Mouse (Mus musculus): ENCODE measurements around the gene Znhit1. TPM values are rescaled to one million over a fixed set of nuclear protein-coding genes. Genes with fewer than 3 reads are reported as not detected.
"Not testable (repeated sequence)": the region's sequence is repeated elsewhere in the genome, so short reads cannot be mapped to it uniquely, and the experiment has no call there.

The Znhit1 gene
- polyA plus RNA-seq, 1 experiment from 2014 or later: 94.0 TPM

- Histone ChIP-seq H3K9ac (replicated peaks; ENCODE audit: low read length) (peak within 1 kb of the TSS; percentile 82), H3K9me3 (ENCODE audit: control insufficient read depth, low read length) (no peaks in the 10 kb centered on the region), H3K27me3 (ENCODE audit: control insufficient read depth, insufficient read depth, low read length) (no peaks in the 10 kb centered on the region), H3K4me3 (replicated peaks; ENCODE audit: low read depth, low read length) (peak within 1 kb of the TSS; percentile 77), H3K27ac (replicated peaks; ENCODE audit: low read depth, low read length) (peak within 1 kb of the TSS; percentile 74), H3K36me3 (ENCODE audit: control insufficient read depth, insufficient read depth, low read length) (0 out of 2 replicates have a peak, but pooled peaks cover 7% of the 10 kb centered on the region), H3K4me1 (ENCODE audit: control insufficient read depth, insufficient read depth, low read length) (peaks cover 13% of the 10 kb centered on the region), H3K4me2 (ENCODE audit: low read length) (peak within 1 kb of the TSS; percentile 74)
- ATAC-seq (ENCODE audit: low FRiP score, low TSS enrichment) (peak; percentile 98), DNase-seq (peak; percentile 98)
- under 1% methylated on average over 23 of the region's 23 CpGs for WGBS
Measured at GRCm38 (mm10) chr5:136953015-136953414, 34.8 kb downstream of the Znhit1 start, which contains the start of gene Fis1. Gene Fis1 (plus strand): TSS chr5:136953275.

DNA sequence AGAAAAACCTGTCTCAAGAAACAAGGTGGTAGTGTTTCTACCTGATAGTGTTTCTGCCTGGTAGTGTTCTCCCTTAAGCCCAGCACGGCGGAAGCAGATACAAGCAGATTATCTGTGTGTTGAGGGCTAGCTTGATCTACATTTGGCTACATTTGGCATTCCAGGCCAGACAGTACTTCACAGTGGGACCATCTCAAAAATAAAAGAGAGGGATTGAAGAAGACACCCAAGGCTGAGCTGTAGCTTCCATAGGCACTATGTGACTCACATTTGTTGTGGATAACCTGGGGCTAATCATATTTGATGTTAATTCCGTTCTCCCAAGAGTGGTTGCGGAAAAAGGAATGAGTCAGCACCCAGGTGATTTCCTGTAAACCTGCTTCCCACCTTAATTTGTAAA, 35.7 kb downstream of the Znhit1 start:
- WGBS: 81% methylated on average over 4 of the region's 4 CpGs

GRCm38 (mm10) chr5:136950521-136950920, 37.3 kb downstream of the Znhit1 start:
- H3K9ac ChIP-seq (replicated peaks; ENCODE audit: low read length): no peak overlapping the region
- 90% methylated on average over 6 of the region's 6 CpGs for WGBS
- DNase-seq: no peak

More for the DNA sequence above, 35.7 kb downstream of the Znhit1 start:
- Histone ChIP-seq H3K27me3 (ENCODE audit: control insufficient read depth, insufficient read depth, low read length) (no peaks in the 10 kb centered on the region), H3K4me2 (ENCODE audit: low read length) (no peak overlapping the region), H3K9ac (replicated peaks; ENCODE audit: low read length) (no peak overlapping the region), H3K4me1 (ENCODE audit: control insufficient read depth, insufficient read depth, low read length) (peaks cover 13% of the 10 kb centered on the region), H3K9me3 (ENCODE audit: control insufficient read depth, low read length) (no peaks in the 10 kb centered on the region), H3K27ac (replicated peaks; ENCODE audit: low read depth, low read length) (no peak overlapping the region), H3K4me3 (replicated peaks; ENCODE audit: low read depth, low read length) (no peak overlapping the region), H3K36me3 (ENCODE audit: control insufficient read depth, insufficient read depth, low read length) (0 out of 2 replicates have a peak, but pooled peaks cover under 1% of the 10 kb centered on the region)
- no peak for DNase-seq
- no peak for ATAC-seq (ENCODE audit: low FRiP score, low TSS enrichment)

DNA sequence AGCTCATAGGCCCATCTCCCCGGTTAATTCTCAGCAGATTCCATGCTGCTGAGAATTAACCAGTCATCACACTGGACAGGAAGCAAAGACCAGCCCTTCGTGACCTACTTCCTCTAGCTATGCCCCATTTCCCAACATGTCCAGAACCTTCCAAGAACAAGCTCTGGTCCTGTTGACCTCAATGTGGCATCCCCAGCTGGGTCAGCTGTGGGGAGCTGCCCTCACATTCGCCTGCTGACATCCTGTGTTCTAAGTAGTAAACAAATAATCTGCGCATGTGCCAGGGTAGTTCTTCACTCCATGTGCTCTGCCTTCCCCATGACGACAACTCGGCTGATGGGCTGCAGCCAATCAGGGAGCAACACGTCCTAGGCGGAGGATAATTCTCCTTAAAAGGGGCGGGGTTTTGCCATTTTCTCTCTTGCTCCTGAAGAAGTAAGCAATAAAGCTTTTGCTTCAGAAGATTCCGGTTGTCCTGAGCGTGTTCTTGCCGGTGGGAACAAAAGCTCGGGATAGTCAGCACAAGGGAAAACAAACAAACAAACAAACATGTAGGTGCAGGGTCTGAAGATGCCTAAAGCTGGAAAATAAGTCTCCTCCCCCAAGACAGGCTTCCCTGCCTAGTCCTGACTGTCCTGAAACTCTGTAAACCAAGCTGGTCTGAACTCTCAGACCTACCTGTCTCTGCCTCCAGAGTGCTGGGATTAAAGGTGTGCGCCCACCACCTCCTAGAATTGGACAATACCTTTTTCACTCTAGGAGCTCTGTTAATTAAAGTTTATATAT, 38.1 kb downstream of the Znhit1 start:
- H3K4me1 ChIP-seq (ENCODE audit: control insufficient read depth, insufficient read depth, low read length); H3K9ac ChIP-seq (replicated peaks; ENCODE audit: low read length); H3K4me3 ChIP-seq (replicated peaks; ENCODE audit: low read depth, low read length); H3K9me3 ChIP-seq (ENCODE audit: control insufficient read depth, low read length); H3K27ac ChIP-seq (replicated peaks; ENCODE audit: low read depth, low read length); H3K4me2 ChIP-seq (ENCODE audit: low read length); H3K27me3 ChIP-seq (ENCODE audit: control insufficient read depth, insufficient read depth, low read length); ATAC-seq (ENCODE audit: low FRiP score, low TSS enrichment); DNase-seq; H3K36me3 ChIP-seq (ENCODE audit: control insufficient read depth, insufficient read depth, low read length): not testable (repeated sequence)
- WGBS: 84% methylated on average over 14 of the region's 14 CpGs

More at GRCm38 (mm10) chr5:136950521-136950920, 37.3 kb downstream of the Znhit1 start:
- Histone ChIP-seq H3K27me3 (ENCODE audit: control insufficient read depth, insufficient read depth, low read length) (no peaks in the 10 kb centered on the region), H3K4me3 (replicated peaks; ENCODE audit: low read depth, low read length) (no peak overlapping the region), H3K4me1 (ENCODE audit: control insufficient read depth, insufficient read depth, low read length) (peaks cover 13% of the 10 kb centered on the region), H3K4me2 (ENCODE audit: low read length) (no peak overlapping the region), H3K9me3 (ENCODE audit: control insufficient read depth, low read length) (no peaks in the 10 kb centered on the region), H3K27ac (replicated peaks; ENCODE audit: low read depth, low read length) (no peak overlapping the region), H3K36me3 (ENCODE audit: control insufficient read depth, insufficient read depth, low read length) (no peaks in the 10 kb centered on the region)
- ATAC-seq (ENCODE audit: low FRiP score, low TSS enrichment): no peak

- no peak overlapping the region for H3K4me3 ChIP-seq (replicated peaks; ENCODE audit: low read depth, low read length)
- no peak overlapping the region for H3K9ac ChIP-seq (replicated peaks; ENCODE audit: low read length)
- H3K27ac ChIP-seq (replicated peaks; ENCODE audit: low read depth, low read length): no peak overlapping the region
- no peaks in the 10 kb centered on the region for H3K36me3 ChIP-seq (ENCODE audit: control insufficient read depth, insufficient read depth, low read length)
- ATAC-seq (ENCODE audit: low FRiP score, low TSS enrichment) (no peak), DNase-seq (no peak)
- no peak overlapping the region for H3K4me2 ChIP-seq (ENCODE audit: low read length)
- H3K4me1 ChIP-seq (ENCODE audit: control insufficient read depth, insufficient read depth, low read length): no peaks in the 10 kb centered on the region
- no peaks in the 10 kb centered on the region for H3K9me3 ChIP-seq (ENCODE audit: control insufficient read depth, low read length)
- H3K27me3 ChIP-seq (ENCODE audit: control insufficient read depth, insufficient read depth, low read length): no peaks in the 10 kb centered on the region
Measured at GRCm38 (mm10) chr5:136947874-136948273, 39.9 kb downstream of the Znhit1 start.

- Histone ChIP-seq H3K27ac (replicated peaks; ENCODE audit: low read depth, low read length) (no peak overlapping the region), H3K9me3 (ENCODE audit: control insufficient read depth, low read length) (no peaks in the 10 kb centered on the region), H3K27me3 (ENCODE audit: control insufficient read depth, insufficient read depth, low read length) (no peaks in the 10 kb centered on the region), H3K36me3 (ENCODE audit: control insufficient read depth, insufficient read depth, low read length) (no peaks in the 10 kb centered on the region), H3K4me1 (ENCODE audit: control insufficient read depth, insufficient read depth, low read length) (no peaks in the 10 kb centered on the region), H3K4me3 (replicated peaks; ENCODE audit: low read depth, low read length) (no peak overlapping the region), H3K4me2 (ENCODE audit: low read length) (no peak overlapping the region), H3K9ac (replicated peaks; ENCODE audit: low read length) (no peak overlapping the region)
- DNase-seq (no peak), ATAC-seq (ENCODE audit: low FRiP score, low TSS enrichment) (no peak)
- WGBS: 84% methylated on average over 12 of the region's 12 CpGs
Measured at GRCm38 (mm10) chr5:136945084-136945483, 42.7 kb downstream of the Znhit1 start.

GRCm38 (mm10) chr5:136943382-136943781, 44.4 kb downstream of the Znhit1 start:
- Histone ChIP-seq H3K27me3 (ENCODE audit: control insufficient read depth, insufficient read depth, low read length) (no peaks in the 10 kb centered on the region), H3K4me1 (ENCODE audit: control insufficient read depth, insufficient read depth, low read length) (no peaks in the 10 kb centered on the region), H3K36me3 (ENCODE audit: control insufficient read depth, insufficient read depth, low read length) (no peaks in the 10 kb centered on the region), H3K4me3 (replicated peaks; ENCODE audit: low read depth, low read length) (no peak overlapping the region), H3K9me3 (ENCODE audit: control insufficient read depth, low read length) (no peaks in the 10 kb centered on the region), H3K9ac (replicated peaks; ENCODE audit: low read length) (no peak overlapping the region), H3K4me2 (ENCODE audit: low read length) (no peak overlapping the region), H3K27ac (replicated peaks; ENCODE audit: low read depth, low read length) (no peak overlapping the region)
- WGBS: 71% methylated on average over 2 of the region's 2 CpGs
- ATAC-seq (ENCODE audit: low FRiP score, low TSS enrichment) (no peak), DNase-seq (no peak)

DNA sequence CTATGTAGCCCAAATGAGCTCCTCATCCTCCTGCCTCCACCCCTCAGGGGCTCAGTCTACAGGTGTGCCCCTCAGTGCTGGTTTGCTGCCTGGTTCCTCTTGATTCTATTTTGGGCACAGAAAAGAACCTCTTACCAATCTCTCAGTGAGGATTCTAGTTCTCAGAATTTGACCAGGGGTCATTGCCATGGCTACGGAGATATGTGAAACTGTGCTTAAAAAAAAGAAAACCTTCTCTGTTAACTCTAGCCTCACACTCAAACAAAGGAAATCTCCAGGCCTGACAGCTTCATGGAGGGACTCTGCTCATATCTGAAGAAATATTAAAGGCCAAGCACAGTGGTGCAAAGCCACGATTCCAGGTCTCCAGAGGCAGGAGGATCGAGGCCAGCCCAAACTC, 45.0 kb downstream of the Znhit1 start:
- DNase-seq (no peak), ATAC-seq (ENCODE audit: low FRiP score, low TSS enrichment) (no peak)
- WGBS: 82% methylated on average over 3 of the region's 3 CpGs
- H3K9ac ChIP-seq (replicated peaks; ENCODE audit: low read length): no peak overlapping the region
- H3K36me3 ChIP-seq (ENCODE audit: control insufficient read depth, insufficient read depth, low read length): no peaks in the 10 kb centered on the region
- H3K4me1 ChIP-seq (ENCODE audit: control insufficient read depth, insufficient read depth, low read length): no peaks in the 10 kb centered on the region
- no peak overlapping the region for H3K4me3 ChIP-seq (replicated peaks; ENCODE audit: low read depth, low read length)
- no peaks in the 10 kb centered on the region for H3K9me3 ChIP-seq (ENCODE audit: control insufficient read depth, low read length)
- H3K27ac ChIP-seq (replicated peaks; ENCODE audit: low read depth, low read length): no peak overlapping the region
- H3K4me2 ChIP-seq (ENCODE audit: low read length): no peak overlapping the region
- H3K27me3 ChIP-seq (ENCODE audit: control insufficient read depth, insufficient read depth, low read length): no peaks in the 10 kb centered on the region

Measured in midbrain, embryonic 14.5 days (tissue).